Mouse (Mus musculus) cerebellum, adult 9-11 months (tissue): ENCODE measurements around the gene Btn1a1.

Experiments used
- DNase-seq: peaks from one replicate; pipeline ENCODE4 v3.0.0; 2022

Gene Btn1a1

DNA sequence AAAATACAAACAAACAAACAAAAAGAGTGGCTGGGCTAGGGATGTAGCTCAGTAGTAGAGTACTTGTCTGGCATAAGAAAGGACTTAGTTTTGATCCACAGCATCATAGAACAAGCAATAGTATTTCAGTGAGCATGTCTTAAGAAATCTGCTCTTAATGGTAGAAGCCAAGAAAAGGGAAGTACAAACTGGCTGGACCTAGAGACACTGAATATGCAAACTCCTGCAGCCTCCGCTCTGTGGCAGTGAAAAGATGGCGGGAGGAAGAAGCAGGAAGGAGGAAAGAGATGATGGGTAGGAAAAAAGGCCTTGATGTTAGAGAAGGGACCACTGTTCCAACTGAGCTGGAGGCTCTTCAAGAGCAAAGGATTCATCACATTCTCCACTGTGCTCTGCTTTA is 17.5 kb upstream of the Btn1a1 start:
- no peak for DNase-seq

DNA sequence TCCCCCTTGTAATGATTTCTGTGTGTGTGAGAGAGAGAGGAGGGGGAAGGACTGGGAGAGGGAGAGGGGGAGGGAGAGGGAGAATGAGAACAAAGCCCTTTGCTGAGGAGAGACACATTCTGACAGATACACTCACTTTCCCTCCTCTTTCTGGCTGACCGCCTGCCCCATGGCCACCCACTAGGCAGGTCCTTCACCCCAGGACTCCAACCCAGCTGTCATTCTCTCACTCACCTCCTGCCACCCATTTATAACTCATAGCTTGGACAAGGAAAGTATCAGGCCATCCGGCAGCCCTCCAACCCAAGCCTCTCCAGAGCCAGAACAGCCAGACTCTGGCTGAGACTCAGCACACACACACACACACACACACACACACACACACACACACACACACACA is 10.0 kb upstream of the Btn1a1 start:
- no peak for DNase-seq

DNA sequence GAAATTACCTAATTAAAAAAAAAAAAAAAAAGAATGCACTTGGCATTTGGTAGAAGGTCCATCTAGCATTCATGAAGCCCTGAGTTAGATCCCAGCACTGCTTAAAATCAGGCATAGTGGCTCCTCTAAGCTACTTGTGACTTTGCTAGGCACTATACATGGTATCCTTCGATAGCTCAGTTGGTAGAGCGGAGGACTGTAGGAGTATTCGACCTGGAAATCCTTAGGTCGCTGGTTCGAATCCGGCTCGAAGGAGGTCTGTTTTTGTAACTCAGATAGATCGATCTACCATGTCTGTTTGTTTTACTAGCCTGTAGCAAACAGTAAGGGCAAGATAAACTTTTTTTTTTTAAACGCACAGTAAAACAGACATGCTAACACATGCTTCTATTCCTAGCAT is 1.2 kb upstream of the Btn1a1 start:
- DNase-seq, result peak; percentile 61

DNA sequence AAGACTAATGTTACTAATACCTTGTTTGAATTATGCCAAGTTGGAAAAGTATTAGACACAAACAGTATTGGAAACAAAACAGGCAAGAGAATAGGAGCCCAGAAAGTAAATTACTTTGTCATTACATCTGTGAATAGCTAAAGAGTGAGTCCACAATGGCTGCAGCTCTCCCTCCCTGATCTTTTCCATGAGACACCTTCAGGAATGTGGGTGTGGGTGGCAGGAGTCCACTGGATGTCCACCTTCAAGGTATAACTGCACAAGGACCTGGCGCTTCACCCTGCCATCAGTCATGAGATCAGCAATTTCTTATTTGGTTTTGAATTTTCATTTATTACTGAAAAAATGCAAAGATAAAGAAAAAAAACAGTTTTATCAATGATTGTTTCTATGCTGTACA is 605 bp upstream of the Btn1a1 start:
- no peak for DNase-seq

DNA sequence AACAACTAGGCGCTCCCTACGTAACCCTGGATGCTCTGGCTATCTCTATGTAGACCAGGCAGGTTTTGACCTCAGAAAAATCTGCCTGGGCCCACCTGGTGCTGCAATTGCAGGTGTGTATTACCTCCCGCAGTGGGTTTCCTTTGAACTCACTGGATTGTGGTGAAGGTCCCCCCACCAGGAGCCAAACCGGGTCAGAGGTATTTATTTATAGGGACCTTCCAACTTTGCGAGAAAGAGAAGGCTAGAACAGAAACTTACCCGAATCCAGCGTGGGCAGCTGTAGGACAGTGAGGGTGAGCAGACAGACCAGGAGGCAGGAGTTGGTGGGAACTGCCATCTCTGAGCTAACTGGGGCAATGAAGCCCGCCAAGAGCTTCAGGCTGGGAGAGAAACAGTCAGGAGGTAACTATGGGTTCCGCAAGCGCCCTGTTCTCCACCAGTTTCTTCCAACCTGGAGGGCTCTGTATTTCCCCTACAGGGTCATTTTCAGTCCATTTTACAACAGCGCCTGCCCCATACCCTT is 797 bp downstream of the Btn1a1 start:
- DNase-seq, result no peak

DNA sequence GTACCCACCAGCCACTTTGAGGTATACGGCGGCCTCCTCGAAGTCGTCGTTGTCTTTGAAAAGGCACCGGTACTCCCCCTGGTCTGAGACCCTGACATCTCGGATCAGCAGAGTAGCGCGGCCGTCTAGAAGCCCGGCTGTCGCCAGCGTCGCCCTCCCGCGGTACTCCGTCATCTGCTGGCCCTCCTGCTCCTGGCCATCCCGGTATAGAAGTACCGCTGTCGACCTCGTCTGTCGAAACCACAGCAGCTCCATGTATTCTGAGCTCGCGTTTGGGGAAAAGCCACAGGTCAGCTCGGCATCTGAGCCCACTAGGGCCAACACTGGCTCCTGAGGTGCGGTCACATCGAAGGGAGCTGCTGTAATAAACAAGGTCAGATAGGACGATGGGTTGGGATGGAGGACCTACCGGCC is 1.5 kb downstream of the Btn1a1 start:
- DNase-seq, result peak; percentile 57

DNA sequence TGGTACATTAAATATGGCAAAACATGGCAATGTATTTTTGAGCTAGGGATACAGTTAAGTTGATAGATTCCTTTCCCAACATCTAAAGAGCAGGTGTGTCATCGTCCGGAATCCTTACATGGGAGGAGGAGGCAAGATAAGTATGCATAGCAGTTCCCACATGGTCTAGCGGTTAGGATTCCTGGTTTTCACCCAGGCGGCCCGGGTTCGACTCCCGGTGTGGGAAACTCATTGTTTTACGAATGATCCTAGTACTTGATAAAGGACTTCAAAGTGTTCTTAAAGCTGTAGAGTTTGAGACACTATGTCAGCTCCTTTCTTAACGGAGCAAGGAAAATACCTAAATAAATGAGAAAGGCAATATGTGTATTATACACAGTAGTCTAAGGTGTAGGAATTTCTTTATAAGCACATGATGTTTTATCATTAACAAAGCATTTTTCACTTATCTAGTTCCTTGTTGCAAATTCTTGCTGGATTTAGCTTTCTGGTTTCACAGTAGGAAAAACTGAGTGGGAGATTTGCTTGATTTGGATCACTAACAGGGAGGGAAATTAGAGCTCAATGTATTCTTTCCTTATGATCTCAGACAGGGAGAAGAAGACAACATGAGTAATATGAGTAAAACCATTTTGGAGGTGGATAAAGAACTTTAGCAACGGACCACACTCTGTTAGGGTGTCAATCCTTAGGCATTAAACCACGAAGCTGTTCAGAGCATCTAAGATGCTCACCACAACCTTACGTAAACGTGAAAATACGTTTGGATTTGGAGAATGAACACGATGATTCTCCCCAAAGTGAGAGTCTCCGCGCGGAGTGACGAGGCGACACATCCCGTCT is 2.1 kb downstream of the Btn1a1 start:
- peak; percentile 85 for DNase-seq

DNA sequence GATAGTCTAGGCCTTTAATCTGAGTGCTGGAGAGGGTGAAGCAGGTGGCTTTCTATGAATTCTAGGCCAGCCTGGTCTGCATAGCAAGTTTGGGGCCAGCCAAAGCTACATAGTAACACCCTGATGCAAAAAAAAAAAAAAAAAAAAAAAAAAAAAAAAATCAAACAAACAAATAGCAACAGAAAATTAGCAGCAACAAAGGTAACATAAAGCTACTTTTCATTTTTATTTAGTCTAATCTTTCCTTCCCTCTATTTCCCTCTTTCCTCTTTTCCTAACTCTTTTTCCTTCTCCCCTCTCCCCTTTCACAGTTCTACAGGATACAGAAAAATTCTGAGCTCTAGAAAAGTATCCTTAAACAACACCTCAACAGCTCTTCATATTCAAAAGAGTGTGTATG is 3.0 kb downstream of the Btn1a1 start:
- no peak for DNase-seq

DNA sequence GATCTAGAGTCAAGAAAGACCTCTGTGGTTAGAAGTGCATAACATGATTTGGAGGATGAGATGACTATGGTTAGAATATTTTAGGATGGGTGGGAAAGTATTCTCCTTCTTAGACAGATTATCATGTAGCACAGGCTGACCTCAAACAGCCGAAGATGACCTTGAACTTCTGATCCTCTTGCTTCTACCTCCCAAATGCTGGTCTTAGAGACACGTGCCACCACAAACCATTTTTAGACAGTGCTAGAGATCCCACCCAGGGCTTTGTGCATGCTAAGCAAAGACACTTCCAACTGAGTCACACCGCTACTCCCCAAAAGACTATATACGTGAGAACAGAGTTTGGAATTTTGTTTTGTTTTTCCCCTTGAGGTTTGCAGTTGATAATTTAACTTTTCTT is 3.6 kb downstream of the Btn1a1 start:
- no peak for DNase-seq

DNA sequence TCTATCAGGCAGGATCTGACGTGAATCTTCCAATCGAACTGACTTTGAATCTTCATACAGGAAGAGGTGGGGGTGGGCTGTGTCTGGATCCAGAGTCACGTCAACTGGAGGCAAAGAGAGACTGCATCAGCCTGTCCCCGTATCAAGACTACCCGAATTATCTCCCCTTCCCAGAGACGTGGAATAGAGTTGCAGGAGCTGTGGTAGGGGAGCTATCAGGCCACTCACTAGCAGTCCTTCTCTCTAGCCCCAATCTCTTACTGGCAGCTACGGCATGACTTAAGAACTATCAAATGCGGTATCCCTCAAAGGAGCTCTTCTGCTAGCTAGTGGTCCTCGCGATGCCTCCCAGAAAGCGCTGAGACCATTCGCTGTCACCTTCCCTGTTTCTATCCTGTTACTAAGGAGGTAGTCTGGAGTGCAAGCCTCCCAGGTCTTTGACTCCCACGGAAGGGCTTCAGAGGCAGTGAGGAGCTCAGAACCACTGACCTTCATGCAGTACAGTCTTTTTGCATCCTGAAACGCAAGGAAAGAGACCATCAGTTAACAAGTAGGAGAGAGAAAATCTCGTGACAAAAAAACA is 6.3 kb downstream of the Btn1a1 start:
- no peak for DNase-seq

DNA sequence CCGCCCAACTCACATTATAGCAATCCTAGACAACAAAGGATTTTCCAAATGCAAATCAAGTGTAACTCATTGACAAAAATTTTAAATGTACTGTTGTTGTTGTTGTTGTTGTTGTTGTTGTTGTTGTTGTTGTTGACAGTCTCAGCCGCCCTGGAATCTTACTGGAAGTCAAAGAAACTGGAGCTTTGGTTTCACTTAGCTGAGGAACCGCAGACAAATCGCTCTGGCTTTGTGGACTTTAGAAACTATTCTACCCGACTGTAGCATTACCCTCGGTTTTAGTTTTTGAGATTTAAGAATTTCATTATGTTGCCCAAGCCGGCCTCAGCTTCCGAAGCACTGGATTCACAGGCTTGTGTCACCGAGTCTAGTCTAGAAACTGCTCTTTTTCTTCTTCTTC is 11.8 kb downstream of the Btn1a1 start:
- no peak for DNase-seq

DNA sequence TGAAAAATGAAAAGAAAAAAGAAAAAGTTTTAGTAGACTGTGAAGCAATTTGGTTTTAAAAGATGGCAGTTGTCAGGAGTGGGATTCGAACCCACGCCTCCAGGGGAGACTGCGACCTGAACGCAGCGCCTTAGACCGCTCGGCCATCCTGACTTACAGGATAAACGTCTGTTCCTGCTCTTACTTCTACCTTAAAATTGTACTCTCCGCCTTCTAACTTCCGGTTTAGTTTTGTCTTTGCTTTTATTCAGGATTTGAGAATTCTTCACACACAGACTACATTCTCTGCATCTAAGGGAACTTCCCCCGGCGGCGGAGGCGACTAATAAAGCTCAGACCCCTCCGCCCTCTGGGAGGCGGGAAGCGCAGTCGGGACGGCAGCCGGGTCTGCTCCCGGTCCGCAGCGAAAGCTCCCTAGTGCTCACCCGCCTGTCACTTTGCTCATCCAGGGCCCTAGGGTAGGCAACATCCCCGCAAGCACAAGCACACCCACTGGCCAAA is 12.3 kb downstream of the Btn1a1 start:
- peak; percentile 76 for DNase-seq

DNA sequence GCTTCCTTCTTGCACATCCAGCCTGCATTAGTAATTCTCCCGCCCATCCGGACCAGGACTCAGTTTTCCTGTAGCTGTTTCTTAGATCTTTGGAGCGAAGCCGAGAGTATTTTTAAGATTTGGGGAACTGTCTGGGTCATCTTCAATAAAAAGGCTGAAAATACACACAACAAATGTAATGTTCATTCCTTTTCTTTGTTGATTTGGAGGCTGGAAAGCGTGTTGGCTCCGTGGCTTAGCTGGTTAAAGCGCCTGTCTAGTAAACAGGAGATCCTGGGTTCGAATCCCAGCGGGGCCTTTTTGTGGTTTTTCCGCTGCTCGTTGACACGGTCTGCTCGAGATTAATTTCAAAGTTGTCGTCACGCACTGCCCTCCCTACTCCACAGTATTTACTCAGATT is 15.3 kb downstream of the Btn1a1 start:
- DNase-seq, result peak; percentile 87

DNA sequence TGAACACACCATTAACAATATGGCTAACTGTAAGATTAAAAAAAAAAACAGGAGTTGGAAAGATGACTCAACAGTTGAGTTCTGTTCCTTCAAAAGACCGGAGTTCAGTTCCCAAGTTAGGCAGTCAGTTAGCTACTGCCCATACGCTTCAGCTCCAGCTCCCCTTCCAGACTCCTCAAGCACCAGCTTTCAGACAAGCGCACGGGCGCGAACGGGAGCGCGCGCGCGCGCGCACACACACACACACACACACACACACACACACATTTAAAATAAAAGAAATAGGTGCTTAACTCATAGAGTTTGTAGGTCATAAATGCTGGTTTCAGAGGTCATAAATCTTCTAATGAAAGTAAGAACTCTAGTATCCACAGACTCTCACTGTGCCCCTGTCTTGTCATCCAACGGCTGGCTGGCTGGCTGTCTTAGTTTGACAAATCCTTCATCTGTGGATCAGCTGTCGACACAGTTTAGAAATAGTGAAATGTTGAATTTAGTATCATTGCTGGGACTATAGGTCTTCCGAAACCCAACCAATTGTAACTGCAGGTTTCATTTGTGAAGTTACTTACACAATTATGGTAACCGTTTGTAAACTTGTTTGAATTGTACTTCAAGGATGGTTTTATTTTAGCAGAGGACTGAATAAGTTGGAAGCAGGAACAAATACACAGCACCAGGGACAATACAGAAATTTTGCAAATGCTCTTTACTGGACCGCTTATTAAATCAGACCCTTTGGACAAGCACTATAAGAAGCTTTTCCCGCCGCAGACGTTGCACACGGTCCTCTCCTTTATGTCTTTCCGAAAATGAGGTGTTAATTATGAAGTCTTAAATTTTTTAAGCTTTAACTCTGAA is 16.2 kb downstream of the Btn1a1 start:
- DNase-seq, result peak; percentile 69

DNA sequence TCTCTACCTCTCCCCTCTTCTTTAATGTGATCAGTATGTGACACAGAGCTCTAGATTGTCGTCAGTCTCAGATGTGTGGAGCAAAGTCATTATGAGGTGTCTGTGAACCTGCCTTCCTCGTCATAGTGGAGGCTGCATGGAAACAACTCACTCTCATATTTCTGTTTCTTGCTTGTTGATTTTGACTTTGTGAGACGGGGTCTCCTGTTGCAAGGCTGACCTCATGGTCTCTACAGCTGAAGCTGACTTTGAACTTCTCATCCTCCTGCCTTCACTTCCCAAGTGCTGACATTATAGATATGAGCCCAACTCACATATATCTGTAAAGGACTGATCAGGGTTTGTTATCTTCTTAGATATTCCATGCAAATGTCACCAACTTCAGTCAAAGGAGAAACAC is 16.9 kb downstream of the Btn1a1 start:
- DNase-seq, result no peak

DNA sequence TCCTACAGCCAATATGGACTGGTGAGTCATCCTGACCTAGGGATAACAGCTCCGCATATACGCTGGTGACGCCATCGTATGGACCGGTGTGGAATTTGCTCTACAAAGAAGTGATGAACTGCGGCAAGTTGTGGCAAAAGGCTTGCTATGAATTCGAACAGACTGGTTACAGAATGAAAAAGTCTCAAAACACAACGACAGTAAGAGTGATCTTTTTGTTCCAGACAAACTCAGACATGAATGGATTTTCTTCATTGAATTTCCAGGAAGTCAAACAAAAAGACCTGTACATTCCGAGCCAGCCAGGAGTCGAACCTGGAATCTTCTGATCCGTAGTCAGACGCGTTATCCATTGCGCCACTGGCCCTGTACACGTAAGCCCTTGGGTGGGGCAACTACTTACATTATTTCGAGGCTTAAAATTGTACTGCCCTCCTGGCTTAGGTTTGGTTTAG is 19.2 kb downstream of the Btn1a1 start:
- DNase-seq, result peak; percentile 87

DNA sequence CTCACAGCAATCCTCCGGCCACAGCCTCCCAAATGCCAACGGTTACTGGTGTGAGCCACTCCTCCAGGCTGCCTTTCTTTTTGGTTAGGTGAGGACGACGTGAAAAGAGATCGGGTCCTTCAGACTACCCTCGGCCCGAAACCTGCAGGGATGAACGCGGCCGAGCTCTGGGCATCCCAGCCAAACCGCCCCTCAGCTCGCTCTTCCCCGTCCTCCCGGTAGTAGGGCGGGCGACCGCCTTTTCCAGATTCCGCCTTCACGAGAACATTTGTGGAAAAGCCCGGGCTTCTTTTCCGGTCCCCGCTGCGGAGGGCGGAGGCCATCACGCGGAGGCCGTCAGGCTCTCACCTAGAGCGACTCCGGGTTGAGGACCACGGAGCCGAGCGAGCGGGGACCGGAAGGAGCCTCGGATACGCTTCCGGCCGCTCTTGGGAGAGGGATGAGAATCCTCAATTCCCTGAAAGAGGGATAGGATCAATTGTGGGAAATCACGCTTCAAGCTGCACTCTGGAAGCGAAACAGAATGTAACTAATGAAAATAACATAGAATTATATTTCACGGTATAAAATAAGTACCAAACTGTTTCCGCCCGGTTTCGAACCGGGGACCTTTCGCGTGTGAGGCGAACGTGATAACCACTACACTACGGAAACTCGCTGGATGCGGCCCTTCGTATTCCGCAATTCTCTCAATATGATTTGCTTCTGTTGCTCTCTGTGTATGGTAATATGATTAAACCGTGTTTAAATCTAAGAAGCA is 20.0 kb downstream of the Btn1a1 start:
- peak; percentile 92 for DNase-seq

DNA sequence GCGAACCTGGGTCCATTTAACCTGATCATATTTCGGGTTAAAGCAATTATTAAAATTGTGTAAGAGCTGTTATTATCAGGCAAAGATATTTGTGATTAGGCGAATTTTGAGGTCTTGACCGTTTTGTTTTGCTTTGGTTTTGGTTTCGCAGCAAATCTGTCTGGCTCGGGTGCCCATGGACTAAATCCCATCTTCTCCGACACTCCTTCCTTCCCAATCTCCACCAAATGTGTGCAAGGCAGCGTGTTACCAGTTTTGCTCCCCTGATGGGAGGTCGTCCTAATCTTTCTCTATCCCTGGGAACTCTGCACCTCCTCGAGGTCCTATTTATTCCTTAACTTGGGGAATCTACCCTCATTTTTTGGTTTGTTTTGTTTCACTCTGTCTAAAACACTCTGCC is 20.5 kb downstream of the Btn1a1 start:
- DNase-seq, result no peak

DNA sequence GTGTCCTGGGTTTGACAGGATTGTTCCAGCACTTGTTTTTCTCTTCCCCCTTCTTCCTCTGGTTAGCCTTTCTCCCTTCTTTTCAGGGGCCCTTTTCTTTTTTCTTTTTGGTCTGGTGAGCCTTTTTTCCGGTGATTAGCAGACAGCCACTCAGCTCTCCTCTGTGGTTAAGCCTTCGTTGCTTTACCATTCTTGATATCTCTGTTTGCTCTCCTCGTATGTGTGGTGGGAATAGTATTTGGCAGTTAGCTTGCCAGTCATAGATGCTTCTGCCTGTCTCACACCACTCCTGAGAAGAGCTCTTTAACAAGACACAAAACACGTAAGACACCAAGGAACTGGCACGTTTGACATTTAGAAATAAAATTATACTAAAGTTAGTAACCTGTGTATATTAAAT is 21.2 kb downstream of the Btn1a1 start:
- DNase-seq, result no peak

DNA sequence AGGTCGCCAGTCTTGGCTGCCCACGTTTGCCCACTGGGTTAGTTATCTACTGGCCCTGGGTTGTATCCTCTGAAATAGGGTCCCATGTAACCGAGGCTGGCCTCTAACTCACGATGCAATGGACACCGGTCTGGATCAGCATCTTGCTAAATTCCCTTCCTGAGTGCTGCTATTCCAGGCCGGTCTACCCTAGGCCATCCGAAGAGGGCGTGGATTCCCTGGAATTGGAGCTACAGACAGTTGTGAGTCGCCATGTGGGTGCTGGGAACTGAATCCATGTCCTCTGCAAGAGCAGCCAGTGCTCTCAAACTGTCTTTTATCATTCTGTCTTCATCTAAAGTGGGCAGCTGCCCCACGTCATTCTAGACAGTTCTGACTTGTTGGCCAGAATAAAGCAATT is 25.8 kb downstream of the Btn1a1 start:
- DNase-seq, result no peak

DNA sequence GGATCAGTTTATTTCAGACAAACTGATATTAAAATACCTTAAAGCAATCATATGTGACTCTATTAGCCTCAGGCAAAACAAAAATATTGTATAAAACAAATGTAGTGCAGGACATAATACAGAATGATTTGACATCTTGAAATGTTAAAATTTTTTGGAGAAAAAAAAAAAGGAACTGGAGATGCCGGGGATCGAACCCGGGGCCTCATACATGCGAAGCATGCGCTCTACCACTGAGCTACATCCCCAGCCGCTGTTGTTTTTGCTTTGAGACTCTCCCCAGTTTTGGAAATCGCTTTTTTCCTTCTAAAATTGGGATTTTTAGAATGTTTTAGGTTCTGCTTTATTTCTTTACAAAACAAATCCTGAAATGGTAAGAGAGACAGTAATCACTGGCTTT is 27.2 kb downstream of the Btn1a1 start:
- DNase-seq, result peak; percentile 66

DNA sequence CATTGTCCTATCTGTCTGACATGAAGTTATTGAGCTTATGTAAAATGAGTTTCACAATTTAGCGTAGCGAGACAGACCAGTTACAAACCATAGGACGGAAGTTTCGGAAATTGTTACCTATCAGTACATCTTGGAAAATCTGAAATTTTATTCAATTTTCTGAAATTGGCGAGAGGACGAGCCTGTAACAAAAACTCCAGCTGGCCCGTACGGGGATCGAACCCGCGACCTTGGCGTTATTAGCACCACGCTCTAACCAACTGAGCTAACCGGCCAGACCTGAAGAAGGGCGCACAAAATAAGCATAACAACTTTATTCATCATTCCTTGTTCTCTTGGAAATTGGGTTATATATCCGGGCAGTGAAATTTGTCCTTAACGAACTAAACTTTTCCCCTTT is 27.8 kb downstream of the Btn1a1 start:
- DNase-seq, result peak; percentile 87
